Mouse (Mus musculus): ENCODE results near the gene Asb14. TPM values are rescaled to one million over a fixed set of nuclear protein-coding genes. Genes with fewer than 3 reads are reported as not detected.

Gene Asb14
- total RNA-seq, 4 experiments from 2014 or later, result not detected

DNA sequence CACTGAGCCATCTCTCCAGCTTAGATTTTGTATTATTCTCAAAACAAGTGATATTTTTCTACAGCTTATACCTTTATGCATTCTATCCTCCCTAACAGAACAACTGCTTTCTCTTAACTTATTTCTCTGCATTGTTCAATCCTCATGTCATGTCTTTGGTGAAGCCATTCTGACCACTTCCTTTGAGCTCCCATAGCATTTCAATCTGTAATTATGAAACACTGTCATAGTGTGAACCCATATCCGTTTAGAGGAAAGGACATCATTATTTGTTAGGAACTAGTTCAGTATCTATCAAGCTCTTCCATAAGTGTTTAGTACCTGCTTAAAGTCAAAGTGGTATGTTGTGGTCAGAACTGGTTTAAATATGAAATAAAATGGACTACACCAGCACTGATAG, 66.2 kb downstream of the Asb14 start:
- DNase-seq (ENCODE audit: low spot score in 2 of 2), result no peak

Other genes starting within 250 kb of the Asb14 start
- 1 to 10 TPM; 8.5 to 9.9 (median 9.2) TPM for gene Pde12, start 224.7 kb upstream of the Asb14 start, total RNA-seq (2022)
- gene Dnah12, start 201.3 kb upstream of the Asb14 start, total RNA-seq (2022), result under 1 TPM; 0.25 to 0.72 (median 0.50) TPM
- 10 to 100 TPM; 53.5 to 69.9 (median 65.8) TPM for gene Appl1, start 76.7 kb downstream of the Asb14 start, total RNA-seq (2022)
- not detected for gene Hesx1, start 99.9 kb downstream of the Asb14 start, total RNA-seq (2022)
- gene Il17rd, start 144.4 kb downstream of the Asb14 start, total RNA-seq (2022), result 1 to 10 TPM; 2.3 to 3.0 (median 2.5) TPM
- gene Arhgef3, start 220.3 kb downstream of the Asb14 start, total RNA-seq (2022), result 10 to 100 TPM; 61.6 to 75.8 (median 72.8) TPM

Data from left cerebral cortex, adult 8-10 months (tissue).